Mouse (Mus musculus): ENCODE data around the gene Hoxa1.
A peak's percentile ranks its signal among the peaks of the same experiment; 100 is the strongest.

Hoxa1 gene

GRCm38 (mm10) chr6:52170898-52171223 is 12.7 kb upstream of the Hoxa1 start:
- DNase-seq (ENCODE audit: low spot score): no peak

- no peak for DNase-seq (ENCODE audit: low spot score)
These were observed 12.2 kb upstream of the Hoxa1 start for GRCm38 (mm10) chr6:52170166-52170897.

GRCm38 (mm10) chr6:52169499-52170165 is 11.5 kb upstream of the Hoxa1 start:
- DNase-seq (ENCODE audit: low spot score): no peak

- no peak for DNase-seq (ENCODE audit: low spot score)
These were observed 10.3 kb upstream of the Hoxa1 start for GRCm38 (mm10) chr6:52168191-52169055.

- DNase-seq (ENCODE audit: low spot score): no peak
These were observed 9.6 kb upstream of the Hoxa1 start for GRCm38 (mm10) chr6:52167736-52168161.

- DNase-seq (ENCODE audit: low spot score): no peak
These were observed 9.1 kb upstream of the Hoxa1 start for GRCm38 (mm10) chr6:52167176-52167575.

GRCm38 (mm10) chr6:52166431-52167077 is 8.4 kb upstream of the Hoxa1 start:
- no peak for DNase-seq (ENCODE audit: low spot score)

- DNase-seq (ENCODE audit: low spot score): no peak
These were observed 7.6 kb upstream of the Hoxa1 start for GRCm38 (mm10) chr6:52165441-52166370.

GRCm38 (mm10) chr6:52164626-52165440 is 6.7 kb upstream of the Hoxa1 start, which contains the start of gene Hoxa2:
TSS of gene Hoxa2 (minus strand) at chr6:52164831.
- DNase-seq (ENCODE audit: low spot score): no peak

GRCm38 (mm10) chr6:52164051-52164625 is 6.0 kb upstream of the Hoxa1 start:
- no peak for DNase-seq (ENCODE audit: low spot score)

- DNase-seq (ENCODE audit: low spot score): no peak
These were observed 5.4 kb upstream of the Hoxa1 start for GRCm38 (mm10) chr6:52163366-52164031.

- no peak for DNase-seq (ENCODE audit: low spot score)
These were observed 4.7 kb upstream of the Hoxa1 start for GRCm38 (mm10) chr6:52162611-52163365.

GRCm38 (mm10) chr6:52162093-52162380 is 3.9 kb upstream of the Hoxa1 start:
- no peak for DNase-seq (ENCODE audit: low spot score)

GRCm38 (mm10) chr6:52161336-52162092 is 3.4 kb upstream of the Hoxa1 start:
- no peak for DNase-seq (ENCODE audit: low spot score)

GRCm38 (mm10) chr6:52160511-52161335 is 2.6 kb upstream of the Hoxa1 start:
- DNase-seq (ENCODE audit: low spot score): peak; percentile 40

GRCm38 (mm10) chr6:52159979-52160378 is 1.9 kb upstream of the Hoxa1 start:
- DNase-seq (ENCODE audit: low spot score): no peak

GRCm38 (mm10) chr6:52159164-52159761 is 1.1 kb upstream of the Hoxa1 start:
- DNase-seq (ENCODE audit: low spot score): no peak

All from ovary, adult 18-20 months (tissue).